Mouse (Mus musculus): Measurements from ENCODE around the gene Mllt10. TPM values are rescaled to one million over a fixed set of nuclear protein-coding genes. Genes with fewer than 3 reads are reported as not detected.

The Mllt10 gene
- polyA plus RNA-seq, 1 experiment from 2014 or later, result 27.4 TPM

GRCm38 (mm10) chr2:18045781-18046181 lies 9.3 kb upstream of the Mllt10 start:
- WGBS, result 38% methylated on average over 6 of the region's 6 CpGs
- 0 out of 2 replicates have a peak overlapping the region, but pooled peaks have one; percentile 35 for H3K9ac ChIP-seq (ENCODE audit: low read length)

DNA sequence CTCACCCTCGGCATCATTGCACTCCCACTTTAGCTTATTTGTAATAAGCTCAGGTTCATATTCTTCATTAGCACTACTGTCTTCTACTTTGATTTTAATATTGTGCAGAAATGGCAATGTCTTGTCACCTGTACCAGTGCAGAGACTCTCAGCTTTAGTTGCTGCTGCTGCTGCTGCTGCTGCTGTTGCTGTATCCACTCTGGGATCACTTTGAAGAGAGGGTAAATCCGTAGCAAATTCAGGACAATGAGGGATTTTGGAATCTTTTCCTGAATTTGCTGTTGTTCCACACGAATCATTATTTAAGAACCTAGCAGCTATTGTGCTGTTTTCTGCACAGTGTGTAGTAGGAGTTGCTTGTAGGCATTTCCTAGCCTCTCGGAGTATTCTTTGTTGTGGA lies 8.9 kb upstream of the Mllt10 start:
- no peak overlapping the region for H3K27ac ChIP-seq (replicated peaks)
- WGBS, result 9% methylated on average over 4 of the region's 4 CpGs
- 0 out of 2 replicates have a peak, but pooled peaks cover 6% of the 10 kb centered on the region for H3K4me1 ChIP-seq (replicated peaks; ENCODE audit: control insufficient read depth, insufficient read depth)
- no peaks in the 10 kb centered on the region for H3K9me3 ChIP-seq (ENCODE audit: control insufficient read depth, low read length)
- no peaks in the 10 kb centered on the region for H3K27me3 ChIP-seq (ENCODE audit: control insufficient read depth, insufficient read depth, low read length)
- peak overlapping the region; percentile 90 for H3K9ac ChIP-seq (ENCODE audit: low read length)
- TF ChIP-seq CTCF (IDR thresholded peaks at IDR 0.05; ENCODE audit: low read depth) (no peak), EP300 (optimal IDR thresholded peaks at IDR 0.05) (no peak)
- no peaks in the 10 kb centered on the region for H3K36me3 ChIP-seq (ENCODE audit: control insufficient read depth, insufficient read depth, low read length)
- peak overlapping the region; percentile 78 for H3K4me2 ChIP-seq (replicated peaks; ENCODE audit: low read depth)
- H3K4me3 ChIP-seq (ENCODE audit: low read depth, low read length), result peak overlapping the region; percentile 78
- ATAC-seq (ENCODE audit: low FRiP score, low TSS enrichment) (no peak), DNase-seq (ENCODE audit: low spot score) (no peak)

More at GRCm38 (mm10) chr2:18045781-18046181, 9.3 kb upstream of the Mllt10 start:
- peak overlapping the region; percentile 78 for H3K4me2 ChIP-seq (replicated peaks; ENCODE audit: low read depth)
- 0 out of 2 replicates have a peak, but pooled peaks cover 6% of the 10 kb centered on the region for H3K4me1 ChIP-seq (replicated peaks; ENCODE audit: control insufficient read depth, insufficient read depth)
- no peak overlapping the region for H3K27ac ChIP-seq (replicated peaks)
- H3K27me3 ChIP-seq (ENCODE audit: control insufficient read depth, insufficient read depth, low read length), result no peaks in the 10 kb centered on the region
- ATAC-seq (ENCODE audit: low FRiP score, low TSS enrichment), result no peak
- peak overlapping the region; percentile 78 for H3K4me3 ChIP-seq (ENCODE audit: low read depth, low read length)
- TF ChIP-seq EP300 (optimal IDR thresholded peaks at IDR 0.05) (no peak), CTCF (IDR thresholded peaks at IDR 0.05; ENCODE audit: low read depth) (no peak)
- H3K9me3 ChIP-seq (ENCODE audit: control insufficient read depth, low read length), result no peaks in the 10 kb centered on the region
- DNase-seq (ENCODE audit: low spot score), result no peak
- H3K36me3 ChIP-seq (ENCODE audit: control insufficient read depth, insufficient read depth, low read length), result no peaks in the 10 kb centered on the region

GRCm38 (mm10) chr2:18046758-18047645 lies 8.0 kb upstream of the Mllt10 start:
- no peaks in the 10 kb centered on the region for H3K27me3 ChIP-seq (ENCODE audit: control insufficient read depth, insufficient read depth, low read length)
- peak overlapping the region; percentile 78 for H3K4me3 ChIP-seq (ENCODE audit: low read depth, low read length)
- peak; percentile 77 for DNase-seq (ENCODE audit: low spot score)
- ATAC-seq (ENCODE audit: low FRiP score, low TSS enrichment), result peak; percentile 80
- H3K9me3 ChIP-seq (ENCODE audit: control insufficient read depth, low read length), result no peaks in the 10 kb centered on the region
- TF ChIP-seq CTCF (IDR thresholded peaks at IDR 0.05; ENCODE audit: low read depth) (no peak), EP300 (optimal IDR thresholded peaks at IDR 0.05) (no peak)
- H3K9ac ChIP-seq (ENCODE audit: low read length), result peak overlapping the region; percentile 90
- H3K36me3 ChIP-seq (ENCODE audit: control insufficient read depth, insufficient read depth, low read length), result no peaks in the 10 kb centered on the region
- 0 out of 2 replicates have a peak, but pooled peaks cover 6% of the 10 kb centered on the region for H3K4me1 ChIP-seq (replicated peaks; ENCODE audit: control insufficient read depth, insufficient read depth)
- H3K27ac ChIP-seq (replicated peaks), result peak overlapping the region; percentile 98
- H3K4me2 ChIP-seq (replicated peaks; ENCODE audit: low read depth), result peak overlapping the region; percentile 78
- under 1% methylated on average over 52 of the region's 64 CpGs for WGBS

DNA sequence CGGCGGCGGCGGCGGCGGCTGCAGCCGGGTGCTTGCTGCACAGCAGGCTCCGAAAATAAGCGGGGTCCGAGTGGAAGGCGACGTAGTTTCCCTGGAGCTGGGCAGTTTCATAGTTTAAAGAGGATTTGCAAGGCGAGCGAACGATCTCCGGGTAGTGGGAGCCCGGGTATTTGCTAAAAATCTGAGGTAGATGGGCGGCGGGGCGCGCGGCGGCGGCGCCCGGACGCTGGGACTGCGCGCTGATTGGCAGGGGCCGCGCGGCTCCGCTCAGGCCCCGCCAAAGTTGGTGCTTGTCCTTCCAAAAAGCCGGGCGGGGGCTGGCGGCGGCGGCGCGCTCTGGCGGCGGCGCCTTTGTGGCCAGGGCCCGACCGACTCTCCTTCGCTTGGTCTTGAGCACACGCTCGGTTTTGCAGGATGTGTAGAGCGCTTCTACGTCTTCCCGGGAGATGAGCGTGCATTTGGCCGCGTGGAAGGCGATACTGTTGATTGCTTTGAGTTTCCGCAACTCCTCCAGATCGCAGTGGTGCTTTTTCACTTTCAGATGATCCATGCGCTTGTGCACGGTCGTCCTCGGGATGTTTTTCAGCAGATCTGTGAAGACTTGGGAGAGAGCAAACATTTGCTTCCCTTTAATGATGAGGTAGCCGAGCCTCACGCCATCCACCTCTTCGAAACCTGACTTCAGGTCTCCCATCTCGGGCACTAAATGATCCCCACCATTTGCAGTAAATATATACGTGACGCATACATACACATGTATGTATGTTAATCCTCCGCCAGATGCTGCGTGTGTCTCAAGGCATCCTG lies 7.2 kb upstream of the Mllt10 start:
- Histone ChIP-seq H3K4me3 (ENCODE audit: low read depth, low read length) (peak overlapping the region; percentile 78), H3K27me3 (ENCODE audit: control insufficient read depth, insufficient read depth, low read length) (no peaks in the 10 kb centered on the region), H3K4me1 (replicated peaks; ENCODE audit: control insufficient read depth, insufficient read depth) (0 out of 2 replicates have a peak, but pooled peaks cover 3% of the 10 kb centered on the region), H3K9me3 (ENCODE audit: control insufficient read depth, low read length) (no peaks in the 10 kb centered on the region), H3K36me3 (ENCODE audit: control insufficient read depth, insufficient read depth, low read length) (no peaks in the 10 kb centered on the region), H3K27ac (replicated peaks) (peak overlapping the region; percentile 98), H3K4me2 (replicated peaks; ENCODE audit: low read depth) (peak overlapping the region; percentile 78), H3K9ac (ENCODE audit: low read length) (peak overlapping the region; percentile 90)
- DNase-seq (ENCODE audit: low spot score), result peak; percentile 78
- TF ChIP-seq CTCF (IDR thresholded peaks at IDR 0.05; ENCODE audit: low read depth) (no peak), EP300 (optimal IDR thresholded peaks at IDR 0.05) (no peak)
- under 1% methylated on average over 70 of the region's 70 CpGs for WGBS
- peak; percentile 86 for ATAC-seq (ENCODE audit: low FRiP score, low TSS enrichment)

GRCm38 (mm10) chr2:18048453-18049075 lies 6.5 kb upstream of the Mllt10 start, which contains the start of gene Skida1:
Gene Skida1, minus strand, starts transcription at chr2:18049051.
- DNase-seq (ENCODE audit: low spot score) (no peak), ATAC-seq (ENCODE audit: low FRiP score, low TSS enrichment) (0 out of 2 replicates have a peak, but pooled peaks have one; percentile 11)
- Histone ChIP-seq H3K9ac (ENCODE audit: low read length) (peak within 1 kb of the TSS; percentile 90), H3K27ac (replicated peaks) (peak within 1 kb of the TSS; percentile 98), H3K4me3 (ENCODE audit: low read depth, low read length) (peak within 1 kb of the TSS; percentile 78), H3K9me3 (ENCODE audit: control insufficient read depth, low read length) (no peaks in the 10 kb centered on the region), H3K4me1 (replicated peaks; ENCODE audit: control insufficient read depth, insufficient read depth) (0 out of 2 replicates have a peak, but pooled peaks cover 3% of the 10 kb centered on the region), H3K27me3 (ENCODE audit: control insufficient read depth, insufficient read depth, low read length) (no peaks in the 10 kb centered on the region), H3K36me3 (ENCODE audit: control insufficient read depth, insufficient read depth, low read length) (no peaks in the 10 kb centered on the region), H3K4me2 (replicated peaks; ENCODE audit: low read depth) (peak within 1 kb of the TSS; percentile 78)
- TF ChIP-seq CTCF (IDR thresholded peaks at IDR 0.05; ENCODE audit: low read depth), result no peak
- TF ChIP-seq EP300 (optimal IDR thresholded peaks at IDR 0.05), result no peak
- WGBS, result 2% methylated on average over 17 of the region's 17 CpGs
